Mouse (Mus musculus) left cerebral cortex, postnatal 36 days (tissue): ENCODE results near the gene Eml1. TPM values are rescaled to one million over a fixed set of nuclear protein-coding genes. Genes with fewer than 3 reads are reported as not detected.

ENCODE experiments used
- DNase-seq, 2 experiments: peaks; one replicate each; pipeline ENCODE4 v3.0.0; 2021 to 2022; ENCODE audit warnings: low spot score in 2 of 2, mixed read lengths in 1 of 2
- intact Hi-C: fragments of 180-260 bp; cut with DNase I; formaldehyde crosslinking; loops from one replicate; pipeline ENCODE4 v1.15.1; 2025
- total RNA-seq, 2 experiments: library from RNA; stranded (reverse); gene quantifications; 2 replicates each; pipeline ENCODE4 v1.2.3; 2021

The Eml1 gene
- total RNA-seq, 2 experiments from 2014 or later = 59.3 to 64.2 TPM

GRCm38 (mm10) chr12:108583775-108584174, 213.0 kb downstream of the Eml1 start:
- DNase-seq = no peak
- intact Hi-C loops = no loop called here

Other genes starting within 250 kb of the Eml1 start
- gene Setd3, start 191.6 kb upstream of the Eml1 start, total RNA-seq = 100 to 1,000 TPM; 164 to 165 TPM
- gene Ccnk, start 191.4 kb upstream of the Eml1 start, total RNA-seq = 10 to 100 TPM; 23.4 to 29.1 TPM
- gene Ccdc85c, start 95.5 kb upstream of the Eml1 start, total RNA-seq = 10 to 100 TPM; 75.2 to 77.4 TPM
- gene Hhipl1, start 64.7 kb upstream of the Eml1 start, total RNA-seq = 1 to 10 TPM; 7.8 to 8.1 TPM
- 100 to 1,000 TPM; 293 to 297 TPM for gene Cyp46a1, start 36.6 kb upstream of the Eml1 start, total RNA-seq
- 100 to 1,000 TPM; 261 to 264 TPM for gene Evl, start 183.8 kb downstream of the Eml1 start, total RNA-seq